Mouse (Mus musculus) monocyte, adult 5-6 weeks (primary cell): ENCODE measurements around the gene Taf4. TPM values are rescaled to one million over a fixed set of nuclear protein-coding genes. Genes with fewer than 3 reads are reported as not detected.

Source experiments
- ATAC-seq: fragments of 153-309, 156-312 bp; replicated peaks from 2 replicates; pipeline ENCODE4 v1.8.0; 2017; ENCODE audit warnings: mild to moderate bottlenecking; ENCODE audit not compliant: low TSS enrichment, insufficient number of reproducible peaks, severe bottlenecking, poor library complexity, low FRiP score
- total RNA-seq: library from RNA; stranded (forward); fragments of 200-1000, 200-491, 200-594 nt; gene quantifications from 3 replicates; pipeline ENCODE4 v1.2.3, GENCODE M21; 2017

The Taf4 gene
- total RNA-seq, 1 experiment from 2014 or later: 27.7 TPM

- ATAC-seq: no peak
Observed at GRCm38 (mm10) chr2:179986437-179987022, 10.1 kb upstream of the Taf4 start.

GRCm38 (mm10) chr2:179985695-179986094, 9.2 kb upstream of the Taf4 start:
- ATAC-seq: no peak

- ATAC-seq: no peak
Observed at GRCm38 (mm10) chr2:179984830-179985229, 8.4 kb upstream of the Taf4 start.

GRCm38 (mm10) chr2:179982715-179983114, 6.3 kb upstream of the Taf4 start:
- ATAC-seq: no peak

- ATAC-seq: no peak
Observed at GRCm38 (mm10) chr2:179980616-179981015, 4.2 kb upstream of the Taf4 start.

- no peak for ATAC-seq
Observed at GRCm38 (mm10) chr2:179979836-179980235, 3.4 kb upstream of the Taf4 start.

- no peak for ATAC-seq
Observed at GRCm38 (mm10) chr2:179978250-179978649, 1.8 kb upstream of the Taf4 start.

GRCm38 (mm10) chr2:179977344-179978025, 1.0 kb upstream of the Taf4 start:
- ATAC-seq: no peak

GRCm38 (mm10) chr2:179976295-179976627, 185 bp downstream of the Taf4 start:
- ATAC-seq: no peak

GRCm38 (mm10) chr2:179975851-179976250, 595 bp downstream of the Taf4 start:
- ATAC-seq: no peak

GRCm38 (mm10) chr2:179974651-179975471, 1.6 kb downstream of the Taf4 start:
- ATAC-seq: no peak

GRCm38 (mm10) chr2:179973871-179974628, 2.4 kb downstream of the Taf4 start:
- ATAC-seq: 0 out of 2 replicates have a peak, but pooled peaks have one; percentile 27

- no peak for ATAC-seq
Observed at GRCm38 (mm10) chr2:179972406-179972805, 4.0 kb downstream of the Taf4 start.

GRCm38 (mm10) chr2:179971891-179972290, 4.6 kb downstream of the Taf4 start:
- no peak for ATAC-seq

GRCm38 (mm10) chr2:179969137-179969536, 7.3 kb downstream of the Taf4 start:
- no peak for ATAC-seq

GRCm38 (mm10) chr2:179967633-179968032, 8.8 kb downstream of the Taf4 start:
- ATAC-seq: no peak

- ATAC-seq: no peak
Observed at GRCm38 (mm10) chr2:179961420-179961819, 15.0 kb downstream of the Taf4 start.

GRCm38 (mm10) chr2:179960327-179960726, 16.1 kb downstream of the Taf4 start:
- no peak for ATAC-seq

GRCm38 (mm10) chr2:179959391-179959790, 17.1 kb downstream of the Taf4 start:
- no peak for ATAC-seq
